Mouse (Mus musculus): ENCODE measurements around the gene Tmem191c. TPM values are rescaled to one million over a fixed set of nuclear protein-coding genes. Genes with fewer than 3 reads are reported as not detected.

Tmem191c gene
- total and polyA plus RNA-seq, 3 experiments, result 3.3 to 7.5 TPM; not detected in 1

DNA sequence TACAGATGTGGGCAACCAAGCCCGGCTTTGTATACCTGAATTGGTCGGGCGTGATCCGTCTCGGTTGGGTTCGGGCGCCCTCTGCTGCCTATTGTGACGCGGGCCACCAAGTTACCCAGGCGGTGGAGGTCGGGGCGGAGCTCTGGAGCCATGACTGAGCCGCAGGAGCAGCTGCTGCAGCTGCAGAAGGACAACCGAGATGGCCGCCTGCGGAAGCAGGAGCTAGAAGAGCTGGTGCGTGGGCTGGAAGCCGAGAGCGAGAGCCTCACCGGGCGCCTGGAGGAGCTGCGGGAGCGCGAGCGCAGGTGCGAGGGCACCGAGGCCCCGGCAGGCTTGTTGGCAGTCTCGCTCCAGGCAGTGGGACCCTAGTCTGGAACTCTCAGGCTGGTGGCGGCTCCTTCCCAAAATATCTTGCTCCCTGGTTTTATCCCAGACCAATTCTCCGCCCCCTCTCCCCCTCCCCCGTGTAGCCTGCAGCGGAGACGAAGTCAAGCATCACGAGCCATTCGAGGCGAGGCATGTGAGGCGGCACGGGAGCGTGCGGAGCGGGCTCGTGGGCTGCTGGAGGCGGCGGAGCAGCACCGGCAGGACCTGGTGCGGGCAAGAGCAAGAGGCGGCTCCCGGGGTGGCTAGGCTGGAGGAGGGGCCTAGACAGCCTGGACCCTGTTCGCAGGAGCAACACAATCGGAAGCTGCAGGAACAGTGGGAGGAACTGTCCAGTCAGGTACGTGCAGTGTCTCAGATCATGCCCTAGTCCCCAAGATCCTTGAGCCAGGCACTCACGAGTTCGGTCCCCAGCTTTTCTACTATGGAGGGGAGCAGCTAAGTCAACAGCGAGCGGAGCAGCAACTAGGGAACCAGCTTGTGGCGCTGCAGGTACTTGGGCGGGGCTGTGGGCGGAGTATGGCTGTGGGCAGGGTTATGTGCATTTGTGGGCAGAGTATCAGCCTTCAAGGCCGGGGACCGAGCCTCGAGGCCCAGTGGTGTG lies 581 bp downstream of the Tmem191c start (continued):
- 0 out of 4 replicates have a peak, but pooled peaks of 1 of the 2 experiments have one; percentile 11 for TF ChIP-seq EP300 (IDR thresholded peaks at IDR 0.05; ENCODE audit: low read depth in 1 of 2, low read length in 2 of 2)

DNA sequence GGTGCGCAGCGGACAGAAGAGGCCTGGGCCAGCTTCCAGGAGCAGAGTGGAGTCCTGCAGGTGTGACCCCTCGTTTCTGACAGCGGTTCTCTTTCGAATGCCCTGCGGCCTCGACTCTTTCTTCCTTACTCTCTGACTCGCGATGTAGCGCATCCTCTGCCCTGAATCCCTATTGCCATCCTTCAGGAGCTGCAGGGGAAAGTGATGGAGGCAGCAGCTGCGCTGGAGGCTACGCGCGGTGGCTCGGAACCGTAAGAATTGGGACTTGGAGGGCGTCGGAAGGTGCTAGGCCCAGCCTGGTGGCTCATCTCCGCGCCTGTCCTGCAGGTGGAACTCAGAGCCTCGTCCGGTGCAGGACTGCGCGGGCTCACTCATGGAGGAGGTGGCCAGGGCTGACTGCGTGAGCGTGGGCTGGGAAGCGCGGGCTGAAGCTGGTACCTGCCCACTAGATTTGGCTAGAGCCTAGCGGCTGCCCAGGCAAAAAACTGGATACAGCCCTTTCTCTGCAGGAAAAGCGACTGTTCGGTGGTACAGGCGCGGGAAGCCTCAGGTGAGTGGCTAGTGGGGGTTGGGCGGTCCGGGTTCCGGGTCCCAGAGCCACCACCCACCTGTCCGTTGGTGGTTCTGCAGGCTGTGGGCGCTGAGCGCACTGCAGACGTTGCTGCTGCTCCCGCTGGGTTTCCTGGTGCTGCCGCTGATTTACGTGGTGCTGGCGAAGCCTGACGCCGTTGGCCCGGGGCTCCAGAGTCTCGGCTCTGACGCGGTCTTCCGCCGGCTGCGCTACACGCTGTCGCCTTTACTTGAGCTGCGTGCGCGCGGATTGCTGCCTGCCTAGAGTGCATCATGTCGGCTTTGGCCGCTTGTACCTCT lies 1.7 kb downstream of the Tmem191c start:
- Histone ChIP-seq H3K27me3 (ENCODE audit: control insufficient read depth in 1 of 2, insufficient read depth in 2 of 2, low read length in 2 of 2) (no peaks in the 10 kb centered on the region), H3K9ac (ENCODE audit: control insufficient read depth, low read depth, low read length, poor library complexity, severe bottlenecking) (no peak overlapping the region), H3K9me3 (replicated peaks; ENCODE audit: insufficient read depth, low read length) (no peaks in the 10 kb centered on the region), H3K4me3 (ENCODE audit: control insufficient read depth in 1 of 2, insufficient read depth in 1 of 2, low read depth in 2 of 2, low read length in 2 of 2) (no peak overlapping the region), H3K79me2 (ENCODE audit: control insufficient read depth, insufficient read depth, low read length, poor library complexity) (no peaks in the 10 kb centered on the region), H3K4me1 (ENCODE audit: control insufficient read depth in 1 of 2, insufficient read depth in 2 of 2, low read length in 2 of 2) (no peaks in the 10 kb centered on the region), H3K27ac (ENCODE audit: control insufficient read depth, low read depth, low read length) (no peak overlapping the region), H3K36me3 (ENCODE audit: control insufficient read depth in 1 of 2, insufficient read depth in 2 of 2, low read length in 2 of 2) (no peaks in the 10 kb centered on the region)
- TF ChIP-seq MAX (IDR thresholded peaks at IDR 0.05; ENCODE audit: low read length), result no peak
- no peak for TF ChIP-seq MYC (IDR thresholded peaks at IDR 0.05; ENCODE audit: low read depth, low read length)
- no peak for TF ChIP-seq ZC3H11A (IDR thresholded peaks at IDR 0.05; ENCODE audit: low read depth, low read length)
- TF ChIP-seq RCOR1 (IDR thresholded peaks at IDR 0.05; ENCODE audit: low read depth, low read length), result no peak
- no peak for TF ChIP-seq CTCF (IDR thresholded peaks at IDR 0.05 in 2 of 3, conservative IDR thresholded peaks at IDR 0.05 in 1 of 3; ENCODE audit: control insufficient read depth in 1 of 3, insufficient read depth in 1 of 3, low read depth in 2 of 3, low read length in 3 of 3, poor library complexity in 1 of 3, severe bottlenecking in 1 of 3)
- no peak for TF ChIP-seq EP300 (IDR thresholded peaks at IDR 0.05; ENCODE audit: low read depth in 1 of 2, low read length in 2 of 2)
- TF ChIP-seq POLR2AphosphoS5 (IDR thresholded peaks at IDR 0.05; ENCODE audit: borderline replicate concordance, low read depth, low read length), result no peak
- no peak for TF ChIP-seq E2F4 (IDR thresholded peaks at IDR 0.05; ENCODE audit: borderline replicate concordance, low read depth, low read length)
- no peak for TF ChIP-seq TAL1 (IDR thresholded peaks at IDR 0.05; ENCODE audit: low read length)
- no peak for TF ChIP-seq POLR2A (IDR thresholded peaks at IDR 0.05; ENCODE audit: control insufficient read depth in 1 of 2, insufficient read depth in 1 of 2, low read depth in 1 of 2, low read length in 2 of 2, poor library complexity in 1 of 2)
- no peak for TF ChIP-seq TCF12 (IDR thresholded peaks at IDR 0.05; ENCODE audit: low read depth, low read length)
- TF ChIP-seq TBP (IDR thresholded peaks at IDR 0.05; ENCODE audit: low read depth, low read length), result no peak
- DNase-seq (ENCODE audit: low read depth, low spot score), result no peak

DNA sequence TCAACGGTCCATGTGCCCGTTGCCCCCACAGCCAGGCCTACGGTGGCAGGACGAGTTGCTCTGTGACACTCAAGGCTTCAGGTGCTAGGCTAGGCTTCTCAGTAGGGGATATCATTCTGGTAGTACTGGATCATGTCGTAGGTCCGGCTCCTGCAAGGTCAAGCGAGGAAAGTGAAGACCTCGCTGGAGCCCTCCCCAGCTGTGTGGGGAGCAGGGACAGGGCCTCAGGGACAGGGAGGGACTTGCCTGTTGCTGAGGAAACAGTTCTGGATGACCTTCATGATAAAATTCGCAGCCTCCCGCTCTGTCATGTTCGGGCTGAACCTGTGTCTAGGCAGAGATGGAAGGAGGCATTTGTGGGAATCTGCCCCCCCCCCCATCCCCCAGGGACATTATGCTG lies 4.6 kb downstream of the Tmem191c start:
- Histone ChIP-seq H3K79me2 (ENCODE audit: control insufficient read depth, insufficient read depth, low read length, poor library complexity) (no peaks in the 10 kb centered on the region), H3K9me3 (replicated peaks; ENCODE audit: insufficient read depth, low read length) (no peaks in the 10 kb centered on the region), H3K9ac (ENCODE audit: control insufficient read depth, low read depth, low read length, poor library complexity, severe bottlenecking) (no peak overlapping the region), H3K4me3 (ENCODE audit: control insufficient read depth in 1 of 2, insufficient read depth in 1 of 2, low read depth in 2 of 2, low read length in 2 of 2) (no peak overlapping the region), H3K36me3 (ENCODE audit: control insufficient read depth in 1 of 2, insufficient read depth in 2 of 2, low read length in 2 of 2) (no peaks in the 10 kb centered on the region), H3K27me3 (ENCODE audit: control insufficient read depth in 1 of 2, insufficient read depth in 2 of 2, low read length in 2 of 2) (no peaks in the 10 kb centered on the region), H3K27ac (ENCODE audit: control insufficient read depth, low read depth, low read length) (no peak overlapping the region), H3K4me1 (ENCODE audit: control insufficient read depth in 1 of 2, insufficient read depth in 2 of 2, low read length in 2 of 2) (no peaks in the 10 kb centered on the region)
- no peak for DNase-seq (ENCODE audit: low read depth, low spot score)
- TF ChIP-seq NELFE (IDR thresholded peaks at IDR 0.05; ENCODE audit: low read depth, low read length) (no peak), POLR2AphosphoS2 (IDR thresholded peaks at IDR 0.05; ENCODE audit: low read length) (no peak), CTCF (IDR thresholded peaks at IDR 0.05 in 2 of 3, conservative IDR thresholded peaks at IDR 0.05 in 1 of 3; ENCODE audit: control insufficient read depth in 1 of 3, insufficient read depth in 1 of 3, low read depth in 2 of 3, low read length in 3 of 3, poor library complexity in 1 of 3, severe bottlenecking in 1 of 3) (no peak), GATA1 (IDR thresholded peaks at IDR 0.05; ENCODE audit: low read depth, low read length) (no peak), TCF12 (IDR thresholded peaks at IDR 0.05; ENCODE audit: low read depth, low read length) (no peak), HCFC1 (IDR thresholded peaks at IDR 0.05; ENCODE audit: low read depth, low read length) (no peak), SIN3A (IDR thresholded peaks at IDR 0.05; ENCODE audit: low read length) (no peak), E2F4 (IDR thresholded peaks at IDR 0.05; ENCODE audit: borderline replicate concordance, low read depth, low read length) (no peak), SMC3 (IDR thresholded peaks at IDR 0.05; ENCODE audit: low read depth, low read length) (no peak), ZMIZ1 (IDR thresholded peaks at IDR 0.05; ENCODE audit: low read depth, low read length) (no peak), USF2 (IDR thresholded peaks at IDR 0.05; ENCODE audit: borderline replicate concordance in 1 of 2, insufficient read depth in 1 of 2, low read depth in 1 of 2, low read length in 2 of 2) (no peak)

Measured in MEL (cell line).